Mouse (Mus musculus) hematopoietic multipotent progenitor cell, adult 10-12 weeks (in vitro differentiated cells): ENCODE results near the gene Rhou. TPM values are rescaled to one million over a fixed set of nuclear protein-coding genes. Genes with fewer than 3 reads are reported as not detected.

Source experiments
- polyA plus RNA-seq: library from polyadenylated mRNA; stranded (reverse); fragments of >175 nt; gene quantifications from 2 replicates; pipeline ENCODE4 v1.2.3, GENCODE M21; 2012; ENCODE audit warnings: low replicate concordance

Rhou gene
- 0.29 and 1.1 TPM in 2 replicates for polyA plus RNA-seq

DNA sequence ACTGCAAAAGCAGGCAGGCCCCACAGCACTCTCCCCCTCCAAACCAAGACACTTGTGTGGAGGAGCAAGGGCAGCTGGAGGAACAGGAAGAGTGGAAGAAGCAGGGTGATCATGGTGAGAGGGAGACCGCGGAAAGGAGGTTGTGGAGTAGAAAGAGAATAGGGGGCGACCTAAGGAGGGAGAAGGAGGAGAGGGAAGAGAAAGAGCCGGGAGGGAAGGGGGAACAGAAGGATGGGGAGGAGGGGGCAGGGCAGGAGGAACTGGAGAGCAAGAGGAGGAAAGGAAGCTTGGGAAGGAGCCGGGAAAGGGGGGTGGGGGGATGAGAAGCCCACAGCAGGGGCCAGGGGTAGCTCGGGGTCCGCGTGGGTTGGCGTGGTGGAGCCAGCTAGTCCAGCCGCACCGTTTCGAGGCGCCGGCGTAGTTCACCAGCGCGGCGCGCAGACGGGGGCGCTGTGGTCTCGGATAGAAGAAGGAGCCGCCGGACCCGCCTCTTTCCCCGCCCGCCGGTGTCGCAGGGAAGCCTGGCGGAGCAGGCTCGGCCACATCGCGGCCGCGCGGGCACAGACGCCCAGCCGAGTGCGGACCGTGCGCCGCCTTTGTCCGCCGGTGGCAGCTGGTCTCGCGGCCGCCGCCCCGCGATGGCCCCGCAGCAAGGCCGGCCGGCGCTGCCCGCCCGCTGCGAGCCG, at the start of gene Rhou:
Rhou (plus strand) TSS at position 622 of the 686 bp plus-strand sequence.

Other genes starting within 250 kb of the Rhou start
- not detected in 2 replicates for gene Mc1r, start 246.8 kb upstream of the Rhou start, polyA plus RNA-seq
- gene Tubb3, start 242.5 kb upstream of the Rhou start, polyA plus RNA-seq = 0.62 TPM in 2 replicates
- gene Def8, start 230.4 kb upstream of the Rhou start, polyA plus RNA-seq = 1.7 and 8.4 TPM in 2 replicates
- 11.7 and 12.1 TPM in 2 replicates for gene Afg3l1, start 176.0 kb upstream of the Rhou start, polyA plus RNA-seq
- not detected in 2 replicates for gene Dbndd1, start 138.5 kb upstream of the Rhou start, polyA plus RNA-seq
- 4.7 and 9.7 TPM in 2 replicates for gene Gas8, start 135.1 kb upstream of the Rhou start, polyA plus RNA-seq
- 2.0 and 2.9 TPM in 2 replicates for gene Rab4a, start 152.1 kb downstream of the Rhou start, polyA plus RNA-seq
- gene Ccsap, start 206.3 kb downstream of the Rhou start, polyA plus RNA-seq = 3.1 and 7.1 TPM in 2 replicates
- gene Acta1, start 240.8 kb downstream of the Rhou start, polyA plus RNA-seq = not detected in 2 replicates